Comparison of ENCODE assay signal across 31 mouse cellular contexts in the genomic region with DNA sequence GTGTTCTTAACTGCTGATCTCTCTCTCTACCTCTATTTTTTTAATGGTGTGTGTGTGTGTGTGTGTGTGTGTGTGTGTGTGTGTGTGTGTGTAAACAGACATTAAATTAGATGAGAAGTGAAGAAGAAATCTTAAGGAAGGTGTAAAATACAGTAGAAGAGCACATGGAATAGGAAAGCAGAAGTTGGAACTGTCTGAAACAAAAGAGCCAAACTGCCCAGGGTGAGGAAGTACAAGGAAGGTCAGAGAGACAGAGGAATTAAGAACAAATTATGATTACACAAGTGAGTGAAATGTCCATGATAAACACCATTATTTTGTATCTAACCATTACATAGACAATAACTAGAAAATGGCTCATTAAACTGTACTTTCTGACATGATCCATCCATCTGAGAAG. TPM values are rescaled to one million over a fixed set of nuclear protein-coding genes. Genes with fewer than 3 reads are reported as not detected.
"Had no signal": no experiment of that assay in that cellular context is flagged by ENCODE, and none has a peak within 500 bp of the region (broad histone marks: within the 10 kb centered on the region; RNA-seq: fewer than 3 reads in every experiment).

No protein-coding gene starts in this region.

- DNase-seq: heart, postnatal 10 days; heart, postnatal 14 days; heart, postnatal 36 days; heart, postnatal 4 days; kidney, adult 11 months; kidney, adult 18-20 months; kidney, adult 2 months; kidney, adult 8-10 months; kidney, adult 9 months; kidney, postnatal 10 days; kidney, postnatal 14 days; kidney, postnatal 25 days; kidney, postnatal 36 days; kidney, postnatal 4 days; layer of hippocampus, postnatal 36 days had no signal

- ATAC-seq: hindbrain, embryonic 16.5 days; hindbrain, postnatal 0 days; inflammation-experienced regulatory T-cells, adult 6 months; intestine, embryonic 15.5 days; intestine, embryonic 16.5 days; intestine, postnatal 0 days had no signal

RNA-seq across cellular contexts. Expression of gene Ear6, which starts 9.6 kb away (rescaled TPM):
- total RNA-seq: heart, adult 8-10 months; heart, postnatal 10 days; heart, postnatal 14 days; heart, postnatal 25 days; heart, postnatal 36 days; heart, postnatal 4 days; hindbrain, postnatal 0 days; layer of hippocampus, adult 18-20 months; layer of hippocampus, adult 2 months; layer of hippocampus, adult 8-10 months; layer of hippocampus, postnatal 10 days; layer of hippocampus, postnatal 14 days; layer of hippocampus, postnatal 25 days; layer of hippocampus, postnatal 36 days; left cerebral cortex, adult 18-20 months had no signal

RNA-seq across cellular contexts. Expression of gene AY358078, which starts 44.0 kb away (rescaled TPM):
- total RNA-seq: heart, adult 8-10 months; heart, postnatal 10 days; heart, postnatal 14 days; heart, postnatal 25 days; heart, postnatal 36 days; heart, postnatal 4 days; hematopoietic stem cell, adult 5-6 weeks; hindbrain, postnatal 0 days; layer of hippocampus, adult 18-20 months; layer of hippocampus, adult 2 months; layer of hippocampus, adult 8-10 months; layer of hippocampus, postnatal 10 days; layer of hippocampus, postnatal 14 days; layer of hippocampus, postnatal 25 days; layer of hippocampus, postnatal 36 days; left cerebral cortex, adult 18-20 months had no signal

RNA-seq across cellular contexts. Expression of gene Slc39a2, which starts 48.8 kb away (rescaled TPM):
- total RNA-seq: hematopoietic stem cell, adult 5-6 weeks had no signal
